ENCODE assay signal across 25 mouse cellular contexts in genomic region chr10:41536714-41537113, GRCm38 (mm10). TPM values are rescaled to one million over a fixed set of nuclear protein-coding genes. Genes with fewer than 3 reads are reported as not detected.
A peak's percentile ranks its signal among the peaks of the same experiment; 100 is the strongest.
DNase-seq lines count a peak whose midpoint lies in the region; ATAC-seq lines count a peak whose summit lies in the region.
"Had no signal": no experiment of that assay in that cellular context is flagged by ENCODE, and none has a peak within 500 bp of the region (broad histone marks: within the 10 kb centered on the region; RNA-seq: fewer than 3 reads in every experiment).

No protein-coding gene starts in this region.

- intact Hi-C loops in heart, postnatal 14 days (cut with DNase I): no loop called here
- intact Hi-C loops in left cerebral cortex, postnatal 25 days (cut with DNase I): no loop called here

- peak; percentile 61 for DNase-seq in heart, embryonic 10.5 days (ENCODE audit: low spot score)
- DNase-seq in heart, postnatal 14 days: no peak
- DNase-seq in 416B (ENCODE audit: low read depth): peak; percentile 22
- DNase-seq in CD4-positive, CD25-positive, alpha-beta regulatory T cell, adult 2 months (ENCODE audit: low read depth, low spot score): peak; percentile 22
- no peak for DNase-seq in adrenal gland, postnatal 25 days
- DNase-seq in left cerebral cortex, postnatal 25 days (ENCODE audit: low spot score in 2 of 2): no peak
- DNase-seq in thymus, adult 18-20 months: no peak
- DNase-seq: adrenal gland, adult 2 months; adrenal gland, postnatal 10 days; adrenal gland, postnatal 36 days; B cell, adult 2 months; cerebellum, adult 11-12 months; cerebellum, adult 2 months; cerebellum, adult 9-10 months; cerebellum, postnatal 10 days; cerebellum, postnatal 25 days; forebrain, postnatal 0 days had no signal

- no peaks in the 10 kb centered on the region for H3K4me1 ChIP-seq in heart, embryonic 10.5 days
- H3K4me1 ChIP-seq: embryonic facial prominence, embryonic 10.5 days; embryonic facial prominence, embryonic 12.5 days; forebrain, embryonic 13.5 days; forebrain, embryonic 15.5 days had no signal

- ATAC-seq in activated CD4-positive, CD25-positive, alpha-beta regulatory T cell, adult 4 months: peak; percentile 71
- ATAC-seq: forebrain, embryonic 13.5 days; forebrain, embryonic 15.5 days; forebrain, postnatal 0 days; Patski had no signal

- H3K27ac ChIP-seq in heart, embryonic 10.5 days: no peak overlapping the region
- H3K27ac ChIP-seq: embryonic facial prominence, embryonic 10.5 days; embryonic facial prominence, embryonic 12.5 days; forebrain, embryonic 13.5 days; forebrain, embryonic 15.5 days had no signal

- peaks cover 65% of the 10 kb centered on the region for H3K36me3 ChIP-seq in heart, embryonic 10.5 days

- H3K27me3 ChIP-seq in heart, embryonic 10.5 days (ENCODE audit: insufficient read depth, poor library complexity, severe bottlenecking): no peaks in the 10 kb centered on the region
- H3K27me3 ChIP-seq: CH12.LX; embryonic facial prominence, embryonic 12.5 days; forebrain, embryonic 13.5 days; forebrain, embryonic 15.5 days; Patski had no signal

- WGBS in heart, embryonic 10.5 days: 88% methylated on average over 1 of the region's 1 CpGs

- no peaks in the 10 kb centered on the region for H3K9me3 ChIP-seq in heart, embryonic 10.5 days
- H3K9me3 ChIP-seq: embryonic facial prominence, embryonic 10.5 days; embryonic facial prominence, embryonic 12.5 days; forebrain, embryonic 13.5 days; forebrain, embryonic 15.5 days; G1E had no signal

- no peak overlapping the region for H3K4me3 ChIP-seq in heart, embryonic 10.5 days
- H3K4me3 ChIP-seq: embryonic facial prominence, embryonic 10.5 days; embryonic facial prominence, embryonic 12.5 days; forebrain, embryonic 13.5 days; forebrain, embryonic 15.5 days had no signal

RNA-seq across cellular contexts. Expression of gene Cd164, which starts 17.5 kb away (rescaled TPM):
- 156 and 169 TPM in 2 replicates for polyA plus RNA-seq in heart, embryonic 10.5 days (2016; fragmentation: Nextera tagmentation; extraction: Ambion mirVana)
- total RNA-seq in heart, postnatal 14 days (2021): 100 to 1,000 TPM; 140 to 155 TPM
- 100 to 1,000 TPM; 202 to 222 TPM for polyA plus RNA-seq in activated CD4-positive, CD25-positive, alpha-beta regulatory T cell, adult 4 months (2017; shearing (Covaris generic))
- total RNA-seq in adrenal gland, postnatal 25 days (2021): 213 and 238 TPM in 2 replicates
- 10 to 100 TPM; 59.5 to 61.3 TPM for total RNA-seq in left cerebral cortex, postnatal 25 days (2021)

RNA-seq across cellular contexts. Expression of gene Ppil6, which starts 46.5 kb away (rescaled TPM):
- 0.95 and 1.3 TPM in 2 replicates for polyA plus RNA-seq in heart, embryonic 10.5 days (2016; fragmentation: Nextera tagmentation; extraction: Ambion mirVana)
- 1 to 10 TPM; 1.6 to 3.0 TPM for total RNA-seq in heart, postnatal 14 days (2021)
- under 1 TPM in 1 of 2 experiments, not detected in 1; 0.89 TPM for polyA plus RNA-seq in activated CD4-positive, CD25-positive, alpha-beta regulatory T cell, adult 4 months (2017; shearing (Covaris generic))
- 1.7 TPM in 1 of 2 replicates, not detected in the other for total RNA-seq in adrenal gland, postnatal 25 days (2021)
- total RNA-seq in left cerebral cortex, postnatal 25 days (2021): 1 to 10 TPM; 7.4 to 9.5 TPM
- total RNA-seq: CH12.LX had no signal

RNA-seq across cellular contexts. Expression of gene Smpd2, which starts 46.5 kb away (rescaled TPM):
- polyA plus RNA-seq in heart, embryonic 10.5 days (2016; fragmentation: Nextera tagmentation; extraction: Ambion mirVana): 51.8 and 52.7 TPM in 2 replicates
- total RNA-seq in heart, postnatal 14 days (2021): 10 to 100 TPM; 42.8 to 45.3 TPM
- 10 to 100 TPM; 23.2 to 25.9 TPM for polyA plus RNA-seq in activated CD4-positive, CD25-positive, alpha-beta regulatory T cell, adult 4 months (2017; shearing (Covaris generic))
- total RNA-seq in adrenal gland, postnatal 25 days (2021): 27.2 and 36.3 TPM in 2 replicates
- total RNA-seq in left cerebral cortex, postnatal 25 days (2021): 10 to 100 TPM; 17.6 to 18.5 TPM

Comparison
In these comparisons a context has a peak if more than half of its experiments do, and no peak if none do; other contexts are left out.
1. DNase-seq: peak in heart, embryonic 10.5 days (single experiment), 416B (single experiment) and CD4-positive, CD25-positive, alpha-beta regulatory T cell, adult 2 months (single experiment); none in heart, postnatal 14 days (0 of 2), adrenal gland, postnatal 25 days (single experiment), left cerebral cortex, postnatal 25 days (0 of 2) and thymus, adult 18-20 months (0 of 2).